Mouse (Mus musculus): ENCODE measurements at regions not wholly inside any gene's neighbourhood (a gene's known extent, or its start where the extent isn't known, plus 50 kb on each side); places are given as distances from the start of the nearest gene placed in this dataset.

GRCm38 (mm10) chr14:37296531-37296930 lies 161.5 kb upstream of the Ghitm start:
- no peak for DNase-seq (ENCODE audit: low spot score)

GRCm38 (mm10) chr14:37292084-37292860 lies 157.2 kb upstream of the Ghitm start:
- DNase-seq (ENCODE audit: low spot score): no peak

- DNase-seq (ENCODE audit: low spot score): no peak
Measured at GRCm38 (mm10) chr14:37284391-37284790, 149.3 kb upstream of the Ghitm start.

- no peak for DNase-seq (ENCODE audit: low spot score)
Measured at GRCm38 (mm10) chr14:37279356-37279755, 144.3 kb upstream of the Ghitm start.

- DNase-seq (ENCODE audit: low spot score): no peak
Measured at GRCm38 (mm10) chr14:37276728-37277695, 141.9 kb upstream of the Ghitm start.

- DNase-seq (ENCODE audit: low spot score): no peak
Measured at GRCm38 (mm10) chr14:37272063-37272462, 137.0 kb upstream of the Ghitm start.

GRCm38 (mm10) chr14:37271015-37271933 lies 136.2 kb upstream of the Ghitm start:
- no peak for DNase-seq (ENCODE audit: low spot score)

- no peak for DNase-seq (ENCODE audit: low spot score)
Measured at GRCm38 (mm10) chr14:37269920-37270319, 134.8 kb upstream of the Ghitm start.

GRCm38 (mm10) chr14:37238632-37239032 lies 103.6 kb upstream of the Ghitm start:
- peak; percentile 40 for DNase-seq (ENCODE audit: low spot score)

- DNase-seq (ENCODE audit: low spot score): no peak
Measured at GRCm38 (mm10) chr14:37237191-37237590, 102.1 kb upstream of the Ghitm start.

- DNase-seq (ENCODE audit: low spot score): peak; percentile 1
Measured at GRCm38 (mm10) chr14:37208256-37208655, 73.2 kb upstream of the Ghitm start.

- DNase-seq (ENCODE audit: low spot score): no peak
Measured at GRCm38 (mm10) chr14:37189795-37190194, 54.7 kb upstream of the Ghitm start.
